Mouse (Mus musculus): ENCODE measurements at regions not wholly inside any gene's neighbourhood (a gene's known extent, or its start where the extent isn't known, plus 50 kb on each side); places are given as distances from the start of the nearest gene placed in this dataset.

- TF ChIP-seq CTCF (IDR thresholded peaks at IDR 0.05; ENCODE audit: extremely low read depth, insufficient read length, insufficient replicate concordance, low read depth, low read length) = no peak
- no peak for TF ChIP-seq POLR2A (IDR thresholded peaks at IDR 0.05; ENCODE audit: low read depth, low read length)
Observed at GRCm38 (mm10) chr1:128734857-128735256, 142.8 kb upstream of the Cxcr4 start.

Measured in small intestine, adult 2 months (tissue).